In genomic region chr8:106576849-106577555, GRCm38 (mm10) we compare ENCODE assay signal across 9 mouse cellular contexts. TPM values are rescaled to one million over a fixed set of nuclear protein-coding genes. Genes with fewer than 3 reads are reported as not detected.
A peak's percentile ranks its signal among the peaks of the same experiment; 100 is the strongest.
DNase-seq lines count a peak whose midpoint lies in the region; ATAC-seq and TF ChIP-seq lines count a peak whose summit lies in the region.
"Had no signal": no experiment of that assay in that cellular context is flagged by ENCODE, and none has a peak within 500 bp of the region (broad histone marks: within the 10 kb centered on the region; RNA-seq: fewer than 3 reads in every experiment).

No protein-coding gene starts in this region.

- TF ChIP-seq POLR2A in myocyte (IDR thresholded peaks at IDR 0.05; ENCODE audit: insufficient read length, low read depth) = peak; percentile 22

- H3K4me2 ChIP-seq in hindbrain, postnatal 0 days (ENCODE audit: low read depth, low read length) = no peak overlapping the region
- no peak overlapping the region for H3K4me2 ChIP-seq in hindbrain, embryonic 12.5 days (replicated peaks)
- H3K4me2 ChIP-seq in kidney, embryonic 15.5 days = no peak overlapping the region
- H3K4me2 ChIP-seq in myocyte (ENCODE audit: low read depth) = peak overlapping the region; percentile 44
- no peak overlapping the region for H3K4me2 ChIP-seq in forebrain, embryonic 11.5 days (ENCODE audit: low read depth, low read length, severe bottlenecking)
- H3K4me2 ChIP-seq: embryonic facial prominence, embryonic 15.5 days had no signal

- TF ChIP-seq CTCF in hindbrain, postnatal 0 days (IDR thresholded peaks at IDR 0.05; ENCODE audit: low read depth) = no peak

- H3K27me3 ChIP-seq in hindbrain, postnatal 0 days (ENCODE audit: insufficient read depth, low read length) = no peaks in the 10 kb centered on the region
- no peaks in the 10 kb centered on the region for H3K27me3 ChIP-seq in hindbrain, embryonic 12.5 days
- no peaks in the 10 kb centered on the region for H3K27me3 ChIP-seq in kidney, embryonic 15.5 days
- H3K27me3 ChIP-seq in myocyte (ENCODE audit: control insufficient read depth, insufficient read depth, insufficient read length) = no peaks in the 10 kb centered on the region
- H3K27me3 ChIP-seq in forebrain, embryonic 11.5 days (ENCODE audit: control insufficient read depth, insufficient read depth, low read length) = no peaks in the 10 kb centered on the region
- H3K27me3 ChIP-seq: embryonic facial prominence, embryonic 15.5 days had no signal

- no peaks in the 10 kb centered on the region for H3K36me3 ChIP-seq in hindbrain, postnatal 0 days (ENCODE audit: insufficient read depth, low read length)
- no peaks in the 10 kb centered on the region for H3K36me3 ChIP-seq in hindbrain, embryonic 12.5 days
- no peaks in the 10 kb centered on the region for H3K36me3 ChIP-seq in kidney, embryonic 15.5 days
- H3K36me3 ChIP-seq in myocyte (ENCODE audit: control insufficient read depth, insufficient read depth) = no peaks in the 10 kb centered on the region
- H3K36me3 ChIP-seq in forebrain, embryonic 11.5 days (ENCODE audit: control insufficient read depth, insufficient read depth, low read length) = no peaks in the 10 kb centered on the region
- H3K36me3 ChIP-seq: embryonic facial prominence, embryonic 15.5 days had no signal

- H3K9ac ChIP-seq in hindbrain, postnatal 0 days (replicated peaks; ENCODE audit: low read length) = no peak overlapping the region
- H3K9ac ChIP-seq in hindbrain, embryonic 12.5 days = no peak overlapping the region
- no peak overlapping the region for H3K9ac ChIP-seq in kidney, embryonic 15.5 days
- H3K9ac ChIP-seq in forebrain, embryonic 11.5 days (ENCODE audit: low read length) = no peak overlapping the region
- H3K9ac ChIP-seq: embryonic facial prominence, embryonic 15.5 days had no signal

- 32% methylated on average over 6 of the region's 6 CpGs for WGBS in hindbrain, postnatal 0 days
- 51% methylated on average over 6 of the region's 6 CpGs for WGBS in hindbrain, embryonic 12.5 days
- WGBS in kidney, embryonic 15.5 days = 23% methylated on average over 6 of the region's 6 CpGs
- 66% methylated on average over 6 of the region's 6 CpGs for WGBS in forebrain, embryonic 11.5 days

- H3K4me1 ChIP-seq in hindbrain, postnatal 0 days (ENCODE audit: insufficient read depth, low read length) = no peaks in the 10 kb centered on the region
- peaks cover 3% of the 10 kb centered on the region; the same call in 1 of the 2 replicates for H3K4me1 ChIP-seq in hindbrain, embryonic 12.5 days
- H3K4me1 ChIP-seq in kidney, embryonic 15.5 days = peaks cover 13% of the 10 kb centered on the region
- H3K4me1 ChIP-seq in forebrain, embryonic 11.5 days (replicated peaks; ENCODE audit: control insufficient read depth, insufficient read depth, low read length) = no peaks in the 10 kb centered on the region
- H3K4me1 ChIP-seq: embryonic facial prominence, embryonic 15.5 days had no signal

- no peaks in the 10 kb centered on the region for H3K9me3 ChIP-seq in hindbrain, postnatal 0 days (ENCODE audit: low read length)
- H3K9me3 ChIP-seq in hindbrain, embryonic 12.5 days (replicated peaks) = no peaks in the 10 kb centered on the region
- H3K9me3 ChIP-seq in kidney, embryonic 15.5 days (replicated peaks) = no peaks in the 10 kb centered on the region
- no peaks in the 10 kb centered on the region for H3K9me3 ChIP-seq in forebrain, embryonic 11.5 days (ENCODE audit: control insufficient read depth, low read length)
- H3K9me3 ChIP-seq: embryonic facial prominence, embryonic 15.5 days had no signal

- no peak overlapping the region for H3K27ac ChIP-seq in hindbrain, postnatal 0 days
- H3K27ac ChIP-seq in hindbrain, embryonic 12.5 days = no peak overlapping the region
- no peak overlapping the region for H3K27ac ChIP-seq in kidney, embryonic 15.5 days
- H3K27ac ChIP-seq in forebrain, embryonic 11.5 days (ENCODE audit: low read depth, low read length) = no peak overlapping the region
- H3K27ac ChIP-seq: embryonic facial prominence, embryonic 15.5 days had no signal

- no peak overlapping the region for H3ac ChIP-seq in myocyte (ENCODE audit: control insufficient read depth, insufficient read length)

- peak; percentile 49 for DNase-seq in hindbrain, postnatal 0 days (ENCODE audit: low spot score)
- DNase-seq in adrenal gland, postnatal 14 days = peak; percentile 47
- no peak for DNase-seq in forebrain, embryonic 11.5 days (ENCODE audit: low spot score)
- DNase-seq in embryo, embryonic 10 days (ENCODE audit: low spot score) = no peak

- ATAC-seq in hindbrain, postnatal 0 days = 0 out of 2 replicates have a peak, but pooled peaks have one; percentile 55
- ATAC-seq in hindbrain, embryonic 12.5 days (ENCODE audit: low FRiP score) = no peak
- ATAC-seq in kidney, embryonic 15.5 days (replicated peaks; ENCODE audit: low FRiP score) = 0 out of 2 replicates have a peak, but pooled peaks have one; percentile 36
- ATAC-seq in forebrain, embryonic 11.5 days (replicated peaks; ENCODE audit: low FRiP score) = no peak
- ATAC-seq in megakaryocyte-erythroid progenitor cell, adult 5-6 weeks (replicated peaks; ENCODE audit: low FRiP score, low TSS enrichment, poor library complexity, severe bottlenecking) = no peak

- H3K4me3 ChIP-seq in hindbrain, postnatal 0 days (ENCODE audit: low read length) = no peak overlapping the region
- H3K4me3 ChIP-seq in hindbrain, embryonic 12.5 days = no peak overlapping the region
- no peak overlapping the region for H3K4me3 ChIP-seq in kidney, embryonic 15.5 days (replicated peaks)
- H3K4me3 ChIP-seq in myocyte = no peak overlapping the region
- no peak overlapping the region for H3K4me3 ChIP-seq in forebrain, embryonic 11.5 days (ENCODE audit: low read depth, low read length)
- H3K4me3 ChIP-seq: embryonic facial prominence, embryonic 15.5 days had no signal

- H3K79me2 ChIP-seq in myocyte (ENCODE audit: control insufficient read depth, insufficient read depth) = no peaks in the 10 kb centered on the region

TF ChIP-seq in myocyte, 11 proteins besides CTCF, POLR2A, EP300 and RAD21:
- peak in 1 of 3 experiments; percentile 36 for TF ChIP-seq MYOG (IDR thresholded peaks at IDR 0.05; ENCODE audit: control insufficient read depth in 1 of 3, insufficient read depth in 1 of 3, insufficient read length in 2 of 3, low read depth in 2 of 3)
- TF ChIP-seq MYOD1 (IDR thresholded peaks at IDR 0.05; ENCODE audit: control insufficient read depth in 1 of 3, insufficient read length in 2 of 3, low read depth in 2 of 3) = peak; percentile 37 to 53 (median 38)
- TF ChIP-seq MAX (IDR thresholded peaks at IDR 0.05; ENCODE audit: low read depth) = no peak
- TF ChIP-seq CEBPB (IDR thresholded peaks at IDR 0.05; ENCODE audit: insufficient read depth, poor library complexity, severe bottlenecking) = peak; percentile 77

RNA-seq across cellular contexts. Expression of gene Gm10073, which starts 3.7 kb away (rescaled TPM):
- 59.5 and 82.5 TPM in 2 replicates for total RNA-seq in hindbrain, postnatal 0 days (2014; rRNA removed)
- 4.2 and 6.1 TPM in 2 replicates for polyA plus RNA-seq in hindbrain, postnatal 0 days (2015; fragmentation: Nextera tagmentation; extraction: Ambion mirVana)
- polyA plus RNA-seq in hindbrain, embryonic 12.5 days (2016; fragmentation: Nextera tagmentation; extraction: Ambion mirVana) = 3.2 and 3.8 TPM in 2 replicates
- total RNA-seq in adrenal gland, postnatal 14 days (2021) = 103 and 135 TPM in 2 replicates
- polyA plus RNA-seq in kidney, embryonic 15.5 days (2015; fragmentation: Nextera tagmentation; extraction: Ambion mirVana) = 9.9 and 11.7 TPM in 2 replicates
- polyA plus RNA-seq in myocyte (2012; fragmentation: generic; extraction: Trizol) = 99.0 TPM
- polyA plus RNA-seq in forebrain, embryonic 11.5 days (2014; fragmentation: Nextera tagmentation; extraction: Ambion mirVana) = 3.8 and 5.9 TPM in 2 replicates
- total RNA-seq in megakaryocyte-erythroid progenitor cell, adult 5-6 weeks (2014; fragmentation: Nextera tagmentation) = 32.9 and 41.2 TPM in 2 replicates
- total RNA-seq in megakaryocyte-erythroid progenitor cell, adult 5-6 weeks (2017) = 12.5 and 19.6 TPM in 2 replicates

RNA-seq across cellular contexts. Expression of gene Cdh1, which starts 26.1 kb away (rescaled TPM):
- total RNA-seq in hindbrain, postnatal 0 days (2014; rRNA removed) = 5.6 and 6.7 TPM in 2 replicates
- polyA plus RNA-seq in hindbrain, postnatal 0 days (2015; fragmentation: Nextera tagmentation; extraction: Ambion mirVana) = 6.6 and 6.7 TPM in 2 replicates
- 6.9 and 9.2 TPM in 2 replicates for polyA plus RNA-seq in hindbrain, embryonic 12.5 days (2016; fragmentation: Nextera tagmentation; extraction: Ambion mirVana)
- total RNA-seq in adrenal gland, postnatal 14 days (2021) = 0.56 and 5.2 TPM in 2 replicates
- 80.8 and 81.7 TPM in 2 replicates for polyA plus RNA-seq in kidney, embryonic 15.5 days (2015; fragmentation: Nextera tagmentation; extraction: Ambion mirVana)
- polyA plus RNA-seq in myocyte (2012; fragmentation: generic; extraction: Trizol) = 0.11 TPM
- polyA plus RNA-seq in forebrain, embryonic 11.5 days (2014; fragmentation: Nextera tagmentation; extraction: Ambion mirVana) = 5.1 and 5.7 TPM in 2 replicates
- not detected in 2 replicates for total RNA-seq in megakaryocyte-erythroid progenitor cell, adult 5-6 weeks (2014; fragmentation: Nextera tagmentation)
- 0.61 TPM in 1 of 2 replicates, not detected in the other for total RNA-seq in megakaryocyte-erythroid progenitor cell, adult 5-6 weeks (2017)

Comparison
In these comparisons a context has a peak if more than half of its experiments do, and no peak if none do; other contexts are left out.
1. ATAC-seq: peak in hindbrain, postnatal 0 days (single experiment) and kidney, embryonic 15.5 days (single experiment); none in hindbrain, embryonic 12.5 days (single experiment), forebrain, embryonic 11.5 days (single experiment) and megakaryocyte-erythroid progenitor cell, adult 5-6 weeks (single experiment).
2. DNase-seq: peak in hindbrain, postnatal 0 days (single experiment) and adrenal gland, postnatal 14 days (single experiment); none in forebrain, embryonic 11.5 days (single experiment) and embryo, embryonic 10 days (single experiment).